Mouse (Mus musculus) myocyte (in vitro differentiated cells): ENCODE results near the gene Nfkbid. TPM values are rescaled to one million over a fixed set of nuclear protein-coding genes. Genes with fewer than 3 reads are reported as not detected.

Source experiments
- H3K27me3 ChIP-seq: one replicate; pipeline ENCODE4 v1.6.1; 2011; ENCODE audit not compliant: control insufficient read depth, insufficient read depth, insufficient read length
- H3K36me3 ChIP-seq: one replicate; pipeline ENCODE4 v1.6.1; 2011; ENCODE audit not compliant: control insufficient read depth, insufficient read depth
- H3K4me2 ChIP-seq: one replicate; pipeline ENCODE4 v1.6.1; 2011; ENCODE audit warnings: low read depth, control low read depth
- H3K4me3 ChIP-seq: one replicate; pipeline ENCODE4 v1.5.1; 2011; ENCODE audit warnings: mild to moderate bottlenecking, control low read depth, moderate library complexity
- H3K79me2 ChIP-seq: one replicate; pipeline ENCODE4 v1.6.1; 2011; ENCODE audit not compliant: control insufficient read depth, insufficient read depth
- H3ac ChIP-seq: one replicate; pipeline ENCODE4 v1.6.1; 2011; ENCODE audit not compliant: control insufficient read depth, insufficient read length
- CEBPB ChIP-seq: IDR thresholded peaks from 2 replicates; pipeline ENCODE4 v1.6.1; 2011; ENCODE audit warnings: mild to moderate bottlenecking, moderate library complexity; ENCODE audit not compliant: poor library complexity, insufficient read depth, severe bottlenecking
- E2F4 ChIP-seq: IDR thresholded peaks from one replicate; pipeline ENCODE4 v1.6.1; 2011; ENCODE audit warnings: mild to moderate bottlenecking, control low read depth, moderate library complexity; ENCODE audit not compliant: insufficient read depth
- MAX ChIP-seq: IDR thresholded peaks from one replicate; pipeline ENCODE4 v1.6.1; 2011; ENCODE audit warnings: low read depth, mild to moderate bottlenecking, control low read depth
- MYOD1 ChIP-seq, 3 experiments: IDR thresholded peaks; one replicate each; pipeline ENCODE4 v1.6.1; 2011; ENCODE audit warnings: control low read depth in 2 of 3, low read depth in 2 of 3, mild to moderate bottlenecking in 2 of 3, moderate library complexity in 1 of 3; ENCODE audit not compliant: insufficient read length in 2 of 3, control insufficient read depth in 1 of 3
- MYOG ChIP-seq, 3 experiments: IDR thresholded peaks; one replicate each; pipeline ENCODE4 v1.6.1; 2011; ENCODE audit warnings: control low read depth in 2 of 3, low read depth in 2 of 3, mild to moderate bottlenecking in 2 of 3; ENCODE audit not compliant: insufficient read length in 2 of 3, control insufficient read depth in 1 of 3, insufficient read depth in 1 of 3
- POLR2A ChIP-seq: IDR thresholded peaks from one replicate; pipeline ENCODE4 v1.6.1; 2011; ENCODE audit warnings: low read depth, mild to moderate bottlenecking, control low read depth, moderate library complexity; ENCODE audit not compliant: insufficient read length
- POLR2AphosphoS2 ChIP-seq: IDR thresholded peaks from one replicate; pipeline ENCODE4 v1.6.1; 2011; ENCODE audit warnings: low read depth, control low read depth; ENCODE audit not compliant: insufficient read length
- REST ChIP-seq: IDR thresholded peaks from one replicate; pipeline ENCODE4 v1.6.1; 2011; ENCODE audit warnings: mild to moderate bottlenecking, control low read depth, moderate library complexity; ENCODE audit not compliant: insufficient read depth, insufficient read length
- SRF ChIP-seq: IDR thresholded peaks from one replicate; pipeline ENCODE4 v1.6.1; 2011; ENCODE audit warnings: low read depth; ENCODE audit not compliant: control insufficient read depth, insufficient read length
- TCF12 ChIP-seq: IDR thresholded peaks from one replicate; pipeline ENCODE4 v1.6.1; 2011; ENCODE audit warnings: mild to moderate bottlenecking, control low read depth; ENCODE audit not compliant: poor library complexity, insufficient read depth, severe bottlenecking
- TCF3 ChIP-seq: IDR thresholded peaks from one replicate; pipeline ENCODE4 v1.6.1; 2011; ENCODE audit warnings: low read depth, control low read depth; ENCODE audit not compliant: insufficient read length
- USF1 ChIP-seq: IDR thresholded peaks from one replicate; pipeline ENCODE4 v1.6.1; 2011; ENCODE audit warnings: low read depth, mild to moderate bottlenecking, control low read depth, moderate library complexity
- polyA plus RNA-seq: library from polyadenylated mRNA; unstranded; fragments of >200 nt; fragmentation: generic; extraction: Trizol; gene quantifications from one replicate; pipeline ENCODE4 v1.2.1, GENCODE M21; 2012; ENCODE audit warnings: missing spikeins

The Nfkbid gene
- polyA plus RNA-seq, 1 experiment = 0.07 TPM

DNA sequence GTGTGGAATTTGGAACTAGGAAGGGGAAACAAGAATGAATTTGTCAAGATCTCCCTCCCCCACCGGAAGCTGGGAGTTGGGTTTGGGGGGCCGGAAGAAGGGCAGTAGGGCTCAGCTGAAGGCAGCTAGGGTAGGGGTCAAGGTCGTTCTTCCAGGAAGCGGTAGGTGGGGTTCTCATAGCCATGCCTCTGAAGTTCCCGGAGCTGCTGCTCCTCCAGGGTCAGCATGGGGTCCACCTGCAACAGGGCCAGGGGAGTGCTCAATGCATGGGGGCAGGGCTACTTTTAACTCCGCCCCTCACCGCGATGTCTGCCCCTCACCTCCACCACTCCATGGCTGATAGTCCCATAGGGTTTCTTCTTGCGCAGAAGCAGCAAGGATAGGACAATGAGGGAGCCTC lies 13.6 kb downstream of the Nfkbid start:
- H3K36me3 ChIP-seq = no peaks in the 10 kb centered on the region
- no peaks in the 10 kb centered on the region for H3K79me2 ChIP-seq
- TF ChIP-seq POLR2A (no peak), TCF3 (no peak), POLR2AphosphoS2 (no peak), REST (no peak), TCF12 (no peak), MYOD1 (IDR thresholded peaks at IDR 0.05; ENCODE audit: control insufficient read depth in 1 of 3, insufficient read length in 2 of 3, low read depth in 2 of 3) (no peak), SRF (no peak)
- H3K4me2 ChIP-seq = no peak overlapping the region
- H3K4me3 ChIP-seq = no peak overlapping the region
- peaks cover 30% of the 10 kb centered on the region for H3K27me3 ChIP-seq
- H3ac ChIP-seq = no peak overlapping the region

DNA sequence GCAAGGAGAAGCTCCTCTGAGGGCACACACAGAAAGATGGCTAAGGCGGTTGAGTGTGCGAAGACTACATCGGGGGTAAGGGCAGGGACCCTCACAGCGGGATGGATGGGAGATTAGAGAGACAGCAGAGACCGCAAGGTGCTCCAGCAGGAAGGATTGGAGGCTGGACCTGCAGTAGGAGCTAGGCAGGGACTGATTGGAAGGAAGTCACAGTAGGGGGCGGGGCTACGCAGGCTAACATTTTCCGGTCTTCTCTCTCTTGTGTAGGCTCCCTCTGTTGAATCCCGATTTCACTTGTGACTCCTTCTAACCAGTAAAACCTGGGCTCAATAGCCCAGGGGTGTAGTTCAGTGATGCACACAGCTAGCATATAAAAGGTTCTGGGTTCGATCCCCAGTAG lies 15.3 kb downstream of the Nfkbid start:
- peaks cover 30% of the 10 kb centered on the region for H3K27me3 ChIP-seq
- no peak for TF ChIP-seq MYOD1 (IDR thresholded peaks at IDR 0.05; ENCODE audit: control insufficient read depth in 1 of 3, insufficient read length in 2 of 3, low read depth in 2 of 3)
- TF ChIP-seq SRF = no peak
- TF ChIP-seq USF1 = no peak
- TF ChIP-seq MYOG (IDR thresholded peaks at IDR 0.05; ENCODE audit: control insufficient read depth in 1 of 3, insufficient read depth in 1 of 3, insufficient read length in 2 of 3, low read depth in 2 of 3) = no peak

GRCm38 (mm10) chr7:30439734-30440133 lies 18.2 kb downstream of the Nfkbid start:
- H3K4me2 ChIP-seq = no peak overlapping the region
- no peaks in the 10 kb centered on the region for H3K79me2 ChIP-seq
- no peak for TF ChIP-seq SRF
- H3K4me3 ChIP-seq = no peak overlapping the region
- H3K27me3 ChIP-seq = peaks cover 51% of the 10 kb centered on the region
- H3K36me3 ChIP-seq = no peaks in the 10 kb centered on the region
- no peak overlapping the region for H3ac ChIP-seq

More for the DNA sequence above, 15.3 kb downstream of the Nfkbid start:
- Histone ChIP-seq H3K36me3 (no peaks in the 10 kb centered on the region), H3K79me2 (no peaks in the 10 kb centered on the region), H3ac (no peak overlapping the region), H3K4me2 (no peak overlapping the region), H3K4me3 (no peak overlapping the region)

- H3K4me3 ChIP-seq = no peak overlapping the region
- H3K79me2 ChIP-seq = no peaks in the 10 kb centered on the region
- no peak overlapping the region for H3ac ChIP-seq
- no peak overlapping the region for H3K4me2 ChIP-seq
- H3K36me3 ChIP-seq = no peaks in the 10 kb centered on the region
- peaks cover 53% of the 10 kb centered on the region for H3K27me3 ChIP-seq
- TF ChIP-seq TCF12 (no peak), REST (no peak)
These were observed 19.2 kb downstream of the Nfkbid start for GRCm38 (mm10) chr7:30440697-30441096.

DNA sequence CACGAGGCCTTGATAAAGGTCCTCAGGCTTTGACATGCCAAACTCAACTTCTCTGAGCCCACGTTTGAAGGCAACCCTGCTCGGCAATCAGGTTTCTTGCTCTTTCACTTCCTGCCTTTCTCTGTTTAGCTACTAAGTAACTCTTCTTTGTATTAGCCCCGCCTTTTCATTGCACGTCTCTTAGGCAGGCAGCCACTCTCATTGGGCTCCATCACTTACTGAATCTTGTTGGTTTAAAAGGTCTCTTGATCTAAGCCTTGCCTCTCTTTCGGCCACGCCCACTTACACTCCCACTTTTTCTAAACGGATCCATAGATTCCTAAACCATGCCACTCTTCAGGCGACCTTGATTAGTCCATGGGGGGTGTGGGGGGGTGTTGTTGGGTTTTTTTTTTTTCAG lies 22.2 kb downstream of the Nfkbid start:
- no peak for TF ChIP-seq TCF3
- no peak for TF ChIP-seq TCF12
- TF ChIP-seq E2F4 = no peak
- Histone ChIP-seq H3K27me3 (peaks cover 41% of the 10 kb centered on the region), H3ac (no peak overlapping the region), H3K36me3 (no peaks in the 10 kb centered on the region), H3K4me3 (no peak overlapping the region), H3K79me2 (no peaks in the 10 kb centered on the region), H3K4me2 (no peak overlapping the region)

- no peak overlapping the region for H3ac ChIP-seq
- H3K27me3 ChIP-seq = peaks cover 41% of the 10 kb centered on the region
- H3K4me2 ChIP-seq = no peak overlapping the region
- no peak overlapping the region for H3K4me3 ChIP-seq
- H3K36me3 ChIP-seq = no peaks in the 10 kb centered on the region
- H3K79me2 ChIP-seq = no peaks in the 10 kb centered on the region
- TF ChIP-seq CEBPB (no peak), MYOG (IDR thresholded peaks at IDR 0.05; ENCODE audit: control insufficient read depth in 1 of 3, insufficient read depth in 1 of 3, insufficient read length in 2 of 3, low read depth in 2 of 3) (no peak), SRF (no peak), USF1 (no peak), POLR2A (no peak), TCF3 (no peak), MYOD1 (IDR thresholded peaks at IDR 0.05; ENCODE audit: control insufficient read depth in 1 of 3, insufficient read length in 2 of 3, low read depth in 2 of 3) (no peak), REST (no peak), MAX (no peak), E2F4 (no peak), TCF12 (no peak), POLR2AphosphoS2 (no peak)
These were observed 22.8 kb downstream of the Nfkbid start for GRCm38 (mm10) chr7:30444154-30444970.
